In the genomic region with DNA sequence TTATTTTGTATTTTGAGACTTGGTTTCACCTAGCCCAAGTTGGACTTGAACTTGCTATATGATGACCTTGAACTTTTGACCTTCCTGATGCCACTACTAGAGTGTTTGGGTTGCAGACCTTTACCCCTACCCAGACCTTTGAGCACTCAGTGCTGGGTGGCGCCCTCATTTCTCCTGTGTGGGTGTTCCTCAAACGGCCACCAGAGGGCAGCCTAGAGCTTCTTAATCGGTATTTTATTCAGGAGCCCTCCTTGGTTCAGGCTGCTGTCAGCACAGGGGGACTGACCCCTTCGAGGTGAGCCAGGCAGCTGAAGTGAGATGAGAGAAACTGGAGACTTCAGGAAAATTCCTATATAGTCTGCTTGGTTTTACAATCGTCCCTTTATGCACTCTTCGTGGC, we compare ENCODE assay signal across 9 mouse cellular contexts. TPM values are rescaled to one million over a fixed set of nuclear protein-coding genes. Genes with fewer than 3 reads are reported as not detected.
DNase-seq lines count a peak whose midpoint lies in the region; ATAC-seq lines count a peak whose summit lies in the region.
"Had no signal": no experiment of that assay in that cellular context is flagged by ENCODE, and none has a peak within 500 bp of the region (broad histone marks: within the 10 kb centered on the region; RNA-seq: fewer than 3 reads in every experiment).

No protein-coding gene starts in this region.

- peak; percentile 36; the same call in 1 of the 2 replicates for ATAC-seq in forebrain, embryonic 13.5 days

- H3K36me3 ChIP-seq in forebrain, embryonic 13.5 days (ENCODE audit: poor library complexity, severe bottlenecking): no peaks in the 10 kb centered on the region
- H3K36me3 ChIP-seq: limb, embryonic 12.5 days had no signal

- no peaks in the 10 kb centered on the region for H3K9me3 ChIP-seq in forebrain, embryonic 13.5 days (replicated peaks)
- H3K9me3 ChIP-seq: limb, embryonic 12.5 days had no signal

- H3K4me1 ChIP-seq in forebrain, embryonic 13.5 days: peaks cover 23% of the 10 kb centered on the region; the same call in 1 of the 2 replicates
- H3K4me1 ChIP-seq: limb, embryonic 12.5 days had no signal

- DNase-seq in heart, adult 18-20 months: peak; percentile 25 to 80
- DNase-seq in heart, adult 11 months: no peak
- peak; percentile 41 to 50 for DNase-seq in CD8-positive naive resting alpha-beta T cell, adult 2 months (ENCODE audit: low read depth in 2 of 2, low spot score in 2 of 2)
- DNase-seq in c-Kit-negative CD71-positive TER-119-positive erythroid progenitor cells, embryonic 14.5 days (ENCODE audit: low read depth, low spot score): peak; percentile 28
- peak; percentile 68 for DNase-seq in kidney, postnatal 10 days
- peak; percentile 68 for DNase-seq in lung, postnatal 36 days
- peak; percentile 32 to 66 for DNase-seq in spleen, postnatal 10 days (ENCODE audit: low spot score in 2 of 2)

- 28% methylated on average over 6 of the region's 6 CpGs for WGBS in forebrain, embryonic 13.5 days

- H3K27me3 ChIP-seq in forebrain, embryonic 13.5 days: 0 out of 2 replicates have a peak, but pooled peaks cover 3% of the 10 kb centered on the region
- H3K27me3 ChIP-seq: limb, embryonic 12.5 days had no signal

- H3K9ac ChIP-seq in forebrain, embryonic 13.5 days: no peak overlapping the region
- H3K9ac ChIP-seq: limb, embryonic 12.5 days had no signal

- no peak overlapping the region for H3K4me2 ChIP-seq in forebrain, embryonic 13.5 days
- H3K4me2 ChIP-seq: limb, embryonic 12.5 days had no signal

- H3K4me3 ChIP-seq in forebrain, embryonic 13.5 days: no peak overlapping the region
- H3K4me3 ChIP-seq: limb, embryonic 12.5 days had no signal

- H3K27ac ChIP-seq in forebrain, embryonic 13.5 days: no peak overlapping the region
- H3K27ac ChIP-seq: limb, embryonic 12.5 days had no signal

RNA-seq across cellular contexts. Expression of gene Cdsn, which starts 7.2 kb away (rescaled TPM):
- total RNA-seq in heart, adult 18-20 months (2021): under 1 TPM; 0.27 to 0.28 TPM
- not detected in 2 replicates for polyA plus RNA-seq in forebrain, embryonic 13.5 days (2015; fragmentation: Nextera tagmentation; extraction: Ambion mirVana)
- polyA plus RNA-seq: limb, embryonic 12.5 days had no signal

RNA-seq across cellular contexts. Expression of gene Psors1c2, which starts 11.7 kb away (rescaled TPM):
- not detected for total RNA-seq in heart, adult 18-20 months (2021)
- polyA plus RNA-seq in forebrain, embryonic 13.5 days (2015; fragmentation: Nextera tagmentation; extraction: Ambion mirVana): 1.4 and 2.1 TPM in 2 replicates

RNA-seq across cellular contexts. Expression of gene 2300002M23Rik, which starts 22.6 kb away (rescaled TPM):
- total RNA-seq in heart, adult 18-20 months (2021): not detected
- not detected in 2 replicates for polyA plus RNA-seq in forebrain, embryonic 13.5 days (2015; fragmentation: Nextera tagmentation; extraction: Ambion mirVana)
- polyA plus RNA-seq: limb, embryonic 12.5 days had no signal

RNA-seq across cellular contexts. Expression of gene Cchcr1, which starts 27.8 kb away (rescaled TPM):
- total RNA-seq in heart, adult 18-20 months (2021): 1 to 10 TPM; 1.9 to 4.0 TPM
- 11.7 and 13.8 TPM in 2 replicates for polyA plus RNA-seq in forebrain, embryonic 13.5 days (2015; fragmentation: Nextera tagmentation; extraction: Ambion mirVana)

RNA-seq across cellular contexts. Expression of gene Tcf19, which starts 28.1 kb away (rescaled TPM):
- total RNA-seq in heart, adult 18-20 months (2021): 1 to 10 TPM; 1.5 to 2.1 TPM
- polyA plus RNA-seq in forebrain, embryonic 13.5 days (2015; fragmentation: Nextera tagmentation; extraction: Ambion mirVana): 54.4 and 55.5 TPM in 2 replicates
